Mouse (Mus musculus) hindbrain, postnatal 0 days (tissue): ENCODE data around the gene Nkg7. TPM values are rescaled to one million over a fixed set of nuclear protein-coding genes. Genes with fewer than 3 reads are reported as not detected.

Experiments used
- ATAC-seq: fragments of 200-750 bp; cut with Nextera tagmentation; 2 replicates; pipeline ENCODE4 v1.8.0; 2017; ENCODE audit warnings: mild to moderate bottlenecking, moderate TSS enrichment, moderate library complexity
- DNase-seq: peaks from one replicate; pipeline ENCODE4 v3.0.0-alpha.2; 2015; ENCODE audit warnings: low spot score
- H3K27ac ChIP-seq: fragments of 300-500 bp; sonication (generic); 2 replicates; pipeline ENCODE4 v1.5.1; 2014; ENCODE audit warnings: mild to moderate bottlenecking
- H3K27me3 ChIP-seq: fragments of 300-500 bp; sonication (generic); 2 replicates; pipeline ENCODE4 v1.6.1; 2014; ENCODE audit warnings: low read length, mixed read lengths; ENCODE audit not compliant: insufficient read depth
- H3K36me3 ChIP-seq: fragments of 300-500 bp; sonication (generic); 2 replicates; pipeline ENCODE4 v1.6.1; 2014; ENCODE audit warnings: low read length, mixed read lengths; ENCODE audit not compliant: insufficient read depth
- H3K4me1 ChIP-seq: fragments of 300-500 bp; sonication (generic); 2 replicates; pipeline ENCODE4 v1.6.1; 2014; ENCODE audit warnings: antibody characterized with exemption, low read length, mixed read lengths; ENCODE audit not compliant: insufficient read depth
- H3K4me2 ChIP-seq: fragments of 300-500 bp; sonication (generic); 2 replicates; pipeline ENCODE4 v1.6.1; 2014; ENCODE audit warnings: low read depth, mild to moderate bottlenecking, low read length, moderate library complexity, mixed read lengths
- H3K4me3 ChIP-seq: fragments of 300-500 bp; sonication (generic); 2 replicates; pipeline ENCODE4 v1.5.1; 2014; ENCODE audit warnings: low read length
- H3K9ac ChIP-seq: fragments of 300-500 bp; sonication (generic); replicated peaks from 2 replicates; pipeline ENCODE4 v1.6.1; 2014; ENCODE audit warnings: mild to moderate bottlenecking, low read length, moderate library complexity, mixed read lengths
- H3K9me3 ChIP-seq: fragments of 300-500 bp; sonication (generic); 2 replicates; pipeline ENCODE4 v1.6.1; 2016; ENCODE audit warnings: low read length, mixed read lengths
- CTCF ChIP-seq: IDR thresholded peaks from 2 replicates; pipeline ENCODE4 v1.5.1; 2016; ENCODE audit warnings: antibody characterized with exemption, control low read depth, low read depth
- WGBS: fragments of 180-500 bp; shearing (Covaris S2); extraction: QIAGEN DNeasy Blood & Tissue Kit; methylation state at CpG from one replicate; pipeline ENCODE4 v1.1.7; 2014; 5-methylcytosine and 5-hydroxymethylcytosine counted together
- polyA plus RNA-seq: library from polyadenylated mRNA; unstranded; fragments of >200 nt; fragmentation: Nextera tagmentation; extraction: Ambion mirVana; gene quantifications from 2 replicates; pipeline ENCODE4 v1.2.1, GENCODE M21; 2015
- total RNA-seq: library from RNA; depleted of rRNA; stranded (reverse); fragments of >200 nt; gene quantifications from 2 replicates; pipeline ENCODE4 v1.2.3, GENCODE M21; 2014; rRNA removed

Gene Nkg7
- total RNA-seq (not detected in 2 replicates), polyA plus RNA-seq (0.28 TPM in 1 of 2 replicates, not detected in the other)

DNA sequence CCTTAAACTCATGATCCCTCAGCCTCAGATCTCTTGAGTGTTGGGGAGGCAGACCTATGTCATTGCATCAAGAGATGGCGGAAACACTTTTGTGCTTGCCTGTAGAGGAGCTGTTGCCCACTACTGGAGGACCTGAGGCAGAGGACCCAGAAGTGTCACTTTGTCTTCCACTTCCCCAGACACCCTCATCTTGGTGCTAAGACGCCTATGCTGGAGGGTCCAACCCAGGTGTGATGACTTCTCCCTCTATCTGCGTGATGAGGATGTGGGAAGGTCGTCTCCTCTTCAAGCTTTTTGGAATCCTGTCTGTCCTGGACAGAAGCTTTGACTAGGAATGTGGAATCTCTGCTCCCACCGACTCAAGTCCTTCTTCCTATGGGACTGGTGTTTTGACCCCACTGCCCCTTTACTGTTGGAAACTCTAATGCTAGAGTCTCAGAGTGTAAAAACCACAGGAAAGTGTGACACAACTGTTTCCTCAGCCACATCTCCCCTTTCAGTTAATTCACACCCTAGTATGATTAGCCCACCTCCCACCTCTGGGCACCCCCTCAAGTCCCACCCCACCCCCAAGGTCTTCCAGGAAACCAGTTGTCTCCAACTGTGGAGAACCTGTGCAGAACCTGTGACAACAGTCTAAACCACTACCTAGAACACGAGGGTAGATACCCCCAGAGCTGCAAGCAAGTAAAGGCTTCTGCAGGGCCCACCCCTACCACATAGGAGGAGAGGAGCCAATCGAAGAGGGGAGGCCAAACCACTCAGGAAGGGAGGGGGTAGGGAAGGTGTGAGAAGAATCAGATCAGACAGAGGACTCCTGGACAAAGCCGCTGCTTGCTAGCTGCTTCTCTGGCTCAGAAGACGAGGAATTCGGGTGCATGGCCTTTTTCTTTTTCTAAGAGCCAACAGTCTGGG lies at the start of gene Nkg7:
TSS of gene Nkg7 (plus strand) at position 733 of the 915 bp plus-strand sequence.
- 78% methylated on average over 10 of the region's 10 CpGs for WGBS
- no peaks in the 10 kb centered on the region for H3K36me3 ChIP-seq
- ATAC-seq, result no peak
- no peak within 1 kb of the TSS for H3K4me3 ChIP-seq
- no peaks in the 10 kb centered on the region for H3K27me3 ChIP-seq
- no peak within 1 kb of the TSS for H3K27ac ChIP-seq
- H3K4me2 ChIP-seq, result no peak within 1 kb of the TSS
- DNase-seq, result no peak
- no peak within 1 kb of the TSS for H3K9ac ChIP-seq
- TF ChIP-seq CTCF, result no peak
- no peaks in the 10 kb centered on the region for H3K9me3 ChIP-seq
- no peaks in the 10 kb centered on the region for H3K4me1 ChIP-seq

DNA sequence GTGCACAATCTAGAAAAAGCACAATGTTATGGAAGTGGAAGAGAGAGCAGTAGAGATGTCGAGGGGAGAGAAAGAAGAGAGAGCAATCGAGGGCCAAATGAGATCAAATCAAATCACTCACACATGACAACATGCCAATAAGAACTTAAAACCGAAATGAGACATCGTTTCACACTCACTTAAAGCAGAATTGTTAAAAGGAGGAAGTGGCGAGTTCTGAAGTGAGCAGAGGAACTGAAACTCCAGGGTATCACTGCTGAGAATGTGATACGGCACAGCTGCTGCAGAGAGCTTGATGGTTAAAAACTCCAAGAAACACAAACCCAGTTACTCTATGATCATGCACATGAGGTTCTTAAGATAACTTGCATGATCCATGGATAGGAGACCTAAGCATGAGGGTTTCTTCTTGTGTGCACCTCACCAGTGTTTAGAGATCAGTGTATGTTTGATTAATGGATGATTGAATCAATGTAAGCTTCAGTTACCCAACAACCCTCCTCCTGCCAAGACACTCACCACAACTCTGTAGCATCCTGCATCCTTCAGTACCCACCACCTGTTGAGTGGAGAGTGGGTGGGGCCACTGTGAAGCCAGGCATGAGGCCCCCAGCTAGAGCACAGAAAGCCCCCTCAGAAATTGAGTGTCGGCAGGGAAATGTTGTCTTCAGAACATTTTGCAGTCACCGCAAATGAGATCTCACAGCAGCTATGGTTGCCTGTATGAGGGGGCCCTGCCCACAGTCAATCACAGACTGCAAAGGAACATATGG lies 44.3 kb upstream of the Nkg7 start:
- 78% methylated on average over 8 of the region's 8 CpGs for WGBS
- Histone ChIP-seq H3K27me3 (no peaks in the 10 kb centered on the region), H3K4me2 (no peak overlapping the region), H3K27ac (no peak overlapping the region), H3K36me3 (no peaks in the 10 kb centered on the region), H3K9me3 (no peaks in the 10 kb centered on the region), H3K9ac (no peak overlapping the region), H3K4me1 (no peaks in the 10 kb centered on the region), H3K4me3 (no peak overlapping the region)
- TF ChIP-seq CTCF, result no peak
- no peak for DNase-seq
- no peak for ATAC-seq

DNA sequence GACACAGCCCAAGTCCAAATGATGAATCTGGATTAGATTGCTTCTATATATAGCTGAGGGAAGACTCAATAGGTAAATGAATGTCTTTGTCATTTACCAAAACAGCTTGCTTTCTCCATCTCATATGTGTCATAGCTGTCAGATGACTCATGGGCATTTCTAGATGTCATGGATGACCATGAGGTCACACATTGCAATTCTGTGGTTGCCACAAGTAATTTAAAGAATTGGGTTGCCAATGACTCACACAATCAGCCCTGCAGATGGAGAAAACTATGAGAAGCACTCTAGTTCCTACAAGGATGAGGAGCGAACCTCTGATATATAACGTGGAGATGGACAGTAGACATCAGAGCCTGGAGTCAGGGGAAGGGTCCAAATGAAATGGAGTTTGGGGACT lies 37.4 kb upstream of the Nkg7 start:
- Histone ChIP-seq H3K36me3 (no peaks in the 10 kb centered on the region), H3K4me2 (no peak overlapping the region), H3K27me3 (no peaks in the 10 kb centered on the region), H3K4me1 (no peaks in the 10 kb centered on the region), H3K4me3 (no peak overlapping the region), H3K9ac (no peak overlapping the region), H3K27ac (no peak overlapping the region), H3K9me3 (no peaks in the 10 kb centered on the region)
- 82% methylated on average over 2 of the region's 2 CpGs for WGBS
- ATAC-seq (no peak), DNase-seq (no peak)
- no peak for TF ChIP-seq CTCF

DNA sequence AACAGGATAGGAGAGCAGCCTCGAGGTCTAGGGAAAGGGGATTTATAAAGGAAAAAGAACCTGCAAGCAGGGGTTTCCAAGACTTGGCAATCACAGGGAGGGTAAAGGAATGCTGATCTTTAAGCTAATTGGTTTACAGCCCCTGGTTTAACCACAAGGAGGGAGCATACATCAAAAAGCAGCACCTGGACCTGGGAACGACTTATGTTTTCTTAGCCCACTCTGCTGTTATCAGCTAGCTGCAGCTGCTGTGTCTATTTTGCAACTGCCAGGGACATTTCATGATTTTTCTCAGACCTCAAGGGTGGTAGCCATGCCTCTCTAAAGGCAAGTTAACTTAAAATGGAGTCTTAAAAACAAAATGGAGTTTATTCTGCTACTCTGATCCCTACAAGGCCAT lies 34.2 kb upstream of the Nkg7 start:
- no peak overlapping the region for H3K9ac ChIP-seq
- H3K36me3 ChIP-seq, result no peaks in the 10 kb centered on the region
- TF ChIP-seq CTCF, result no peak
- H3K4me3 ChIP-seq, result no peak overlapping the region
- ATAC-seq, result no peak
- no peak overlapping the region for H3K4me2 ChIP-seq
- no peaks in the 10 kb centered on the region for H3K27me3 ChIP-seq
- no peak for DNase-seq
- H3K27ac ChIP-seq, result no peak overlapping the region
- 52% methylated on average over 2 of the region's 2 CpGs for WGBS
- H3K4me1 ChIP-seq, result no peaks in the 10 kb centered on the region
- no peaks in the 10 kb centered on the region for H3K9me3 ChIP-seq

DNA sequence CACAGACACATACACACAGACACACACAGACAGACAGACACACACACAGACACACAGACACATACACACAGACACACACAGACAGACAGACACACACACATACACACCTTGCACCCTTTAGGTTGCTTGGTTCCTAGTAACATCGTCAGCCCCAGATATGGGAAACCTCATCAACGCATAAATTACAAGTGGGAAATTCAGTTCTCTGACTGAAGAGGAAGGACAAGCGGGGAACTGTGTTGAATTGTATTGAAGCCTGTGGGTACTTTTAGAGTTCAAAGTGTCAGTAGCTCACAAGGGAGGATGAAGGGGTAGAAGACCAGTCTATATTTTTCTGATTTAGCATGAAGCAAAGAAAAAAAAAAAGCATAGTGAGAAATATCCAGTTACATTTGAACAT lies 29.3 kb upstream of the Nkg7 start:
- 83% methylated on average over 3 of the region's 3 CpGs for WGBS
- no peak for DNase-seq

DNA sequence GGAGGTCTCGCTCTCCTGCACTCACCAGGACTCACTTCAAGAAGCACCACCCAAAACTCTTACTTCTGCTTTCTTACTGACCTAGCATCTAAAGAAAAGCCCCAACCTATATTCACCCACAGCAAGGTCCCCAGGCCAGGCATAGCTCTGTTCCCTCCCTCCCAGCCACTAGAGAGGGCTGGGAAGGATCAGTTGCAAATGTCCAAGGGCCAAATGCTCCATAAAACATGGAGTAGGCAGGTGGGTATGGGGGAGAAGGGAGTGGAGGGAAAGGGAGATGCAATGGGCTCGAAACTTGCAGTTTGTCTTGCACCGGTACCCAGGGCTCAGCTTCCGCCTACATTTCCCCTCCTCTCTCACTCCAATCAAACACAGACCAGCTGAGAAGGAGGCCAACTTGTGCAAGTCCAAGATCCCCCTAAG lies 28.7 kb upstream of the Nkg7 start, which contains the start of gene Siglecg:
TSS of gene Siglecg (plus strand) at position 74 of the 423 bp plus-strand sequence.
- TF ChIP-seq CTCF, result no peak
- no peak within 1 kb of the TSS for H3K9ac ChIP-seq
- H3K27me3 ChIP-seq, result no peaks in the 10 kb centered on the region
- H3K4me1 ChIP-seq, result no peaks in the 10 kb centered on the region
- no peak for ATAC-seq
- no peak within 1 kb of the TSS for H3K27ac ChIP-seq
- H3K4me2 ChIP-seq, result no peak within 1 kb of the TSS
- H3K36me3 ChIP-seq, result no peaks in the 10 kb centered on the region
- no peak within 1 kb of the TSS for H3K4me3 ChIP-seq
- WGBS, result 91% methylated on average over 4 of the region's 4 CpGs
- DNase-seq, result no peak
- no peaks in the 10 kb centered on the region for H3K9me3 ChIP-seq

More for the DNA sequence above, 29.3 kb upstream of the Nkg7 start:
- Histone ChIP-seq H3K9me3 (no peaks in the 10 kb centered on the region), H3K36me3 (no peaks in the 10 kb centered on the region), H3K9ac (no peak overlapping the region), H3K27me3 (no peaks in the 10 kb centered on the region), H3K4me2 (no peak overlapping the region), H3K4me1 (no peaks in the 10 kb centered on the region), H3K27ac (no peak overlapping the region), H3K4me3 (no peak overlapping the region)
- TF ChIP-seq CTCF, result no peak
- ATAC-seq, result no peak
